Mouse (Mus musculus) embryonic facial prominence, embryonic 12.5 days (tissue): ENCODE data around the gene E130309D02Rik. TPM values are rescaled to one million over a fixed set of nuclear protein-coding genes. Genes with fewer than 3 reads are reported as not detected.
A peak's percentile ranks its signal among the peaks of the same experiment; 100 is the strongest.

Source experiments
- ATAC-seq: fragments of 200-750 bp; cut with Nextera tagmentation; 2 replicates; pipeline ENCODE4 v1.8.0; 2017; ENCODE audit not compliant: insufficient number of reproducible peaks, insufficient read depth, low FRiP score, low TSS enrichment
- H3K27ac ChIP-seq: fragments of 300-500 bp; sonication (generic); 2 replicates; pipeline ENCODE4 v1.5.1; 2016; ENCODE audit warnings: mild to moderate bottlenecking
- H3K27me3 ChIP-seq: fragments of 300-500 bp; sonication (generic); 2 replicates; pipeline ENCODE4 v1.6.1; 2016; ENCODE audit warnings: mild to moderate bottlenecking, moderate library complexity
- H3K36me3 ChIP-seq: fragments of 300-500 bp; sonication (generic); 2 replicates; pipeline ENCODE4 v1.6.1; 2016; ENCODE audit warnings: mild to moderate bottlenecking
- H3K4me1 ChIP-seq: fragments of 300-500 bp; sonication (generic); 2 replicates; pipeline ENCODE4 v1.6.1; 2016
- H3K4me2 ChIP-seq: fragments of 300-500 bp; sonication (generic); replicated peaks from 2 replicates; pipeline ENCODE4 v1.6.1; 2016; ENCODE audit warnings: mild to moderate bottlenecking, moderate library complexity
- H3K4me3 ChIP-seq: fragments of 300-500 bp; sonication (generic); 2 replicates; pipeline ENCODE4 v1.5.1; 2016; ENCODE audit warnings: mild to moderate bottlenecking
- H3K9ac ChIP-seq: fragments of 300-500 bp; sonication (generic); 2 replicates; pipeline ENCODE4 v1.6.1; 2016; ENCODE audit warnings: mild to moderate bottlenecking, moderate library complexity
- H3K9me3 ChIP-seq: fragments of 300-500 bp; sonication (generic); 2 replicates; pipeline ENCODE4 v1.6.1; 2016; ENCODE audit warnings: mild to moderate bottlenecking, moderate library complexity
- WGBS: fragments of 180-500 bp; shearing (Covaris S2); methylation state at CpG from one replicate; pipeline ENCODE4 v1.1.7; 2016; 5-methylcytosine and 5-hydroxymethylcytosine counted together
- polyA plus RNA-seq: library from polyadenylated mRNA; unstranded; fragments of >200 nt; fragmentation: Nextera tagmentation; extraction: Ambion mirVana; gene quantifications from 2 replicates; pipeline ENCODE4 v1.2.1, GENCODE M21; 2016

Gene E130309D02Rik
- polyA plus RNA-seq, 1 experiment from 2014 or later, result 49.5 TPM

DNA sequence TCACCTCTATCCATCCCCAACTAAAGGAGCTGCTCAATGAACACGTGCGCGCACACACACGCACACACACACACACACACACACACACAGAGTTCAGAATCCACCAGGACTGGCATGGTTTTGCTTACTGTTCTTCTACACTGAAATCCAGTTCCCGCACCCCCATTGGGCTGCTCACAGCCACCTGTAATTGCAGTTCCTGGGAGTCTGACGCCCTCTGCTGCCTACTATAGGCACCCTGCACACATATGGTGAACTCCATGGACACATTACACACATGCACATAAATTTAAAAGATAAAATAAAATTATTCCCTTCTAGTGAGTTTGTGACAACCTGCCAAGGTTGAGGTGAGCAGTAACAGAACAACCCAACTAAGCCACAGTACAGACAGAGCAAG lies 30.4 kb downstream of the E130309D02Rik start:
- Histone ChIP-seq H3K27me3 (peaks cover 56% of the 10 kb centered on the region), H3K9me3 (no peaks in the 10 kb centered on the region), H3K9ac (no peak overlapping the region), H3K4me2 (no peak overlapping the region), H3K4me3 (no peak overlapping the region), H3K36me3 (0 out of 2 replicates have a peak, but pooled peaks cover 3% of the 10 kb centered on the region), H3K4me1 (peaks cover 14% of the 10 kb centered on the region), H3K27ac (no peak overlapping the region)
- 45% methylated on average over 6 of the region's 6 CpGs for WGBS
- ATAC-seq, result no peak

DNA sequence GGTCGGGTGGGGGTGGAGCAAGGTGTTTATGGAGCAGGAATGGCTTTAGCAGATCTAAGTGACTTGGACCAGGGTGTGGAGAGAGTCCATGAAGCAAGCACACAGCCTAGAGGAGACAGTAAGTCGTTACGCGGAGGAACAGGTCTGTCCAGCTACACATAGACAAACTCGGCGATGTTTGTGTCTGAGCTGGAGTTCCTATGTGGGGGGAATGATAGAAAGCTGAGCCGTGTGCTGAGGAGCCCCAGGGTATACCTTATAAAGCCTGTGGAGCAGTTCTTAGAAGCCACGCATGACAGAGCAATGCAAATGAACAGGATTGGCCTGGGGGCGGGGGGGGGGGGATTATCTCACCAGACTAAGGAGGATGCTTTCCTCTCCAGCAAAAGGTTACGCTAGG lies 35.9 kb downstream of the E130309D02Rik start:
- H3K9me3 ChIP-seq, result no peaks in the 10 kb centered on the region
- no peak overlapping the region for H3K4me3 ChIP-seq
- no peak overlapping the region for H3K27ac ChIP-seq
- no peaks in the 10 kb centered on the region for H3K36me3 ChIP-seq
- H3K4me2 ChIP-seq, result no peak overlapping the region
- 36% methylated on average over 10 of the region's 10 CpGs for WGBS
- peaks cover 14% of the 10 kb centered on the region; the same call in 1 of the 2 replicates for H3K27me3 ChIP-seq
- H3K4me1 ChIP-seq, result no peaks in the 10 kb centered on the region
- ATAC-seq, result no peak
- H3K9ac ChIP-seq, result no peak overlapping the region

DNA sequence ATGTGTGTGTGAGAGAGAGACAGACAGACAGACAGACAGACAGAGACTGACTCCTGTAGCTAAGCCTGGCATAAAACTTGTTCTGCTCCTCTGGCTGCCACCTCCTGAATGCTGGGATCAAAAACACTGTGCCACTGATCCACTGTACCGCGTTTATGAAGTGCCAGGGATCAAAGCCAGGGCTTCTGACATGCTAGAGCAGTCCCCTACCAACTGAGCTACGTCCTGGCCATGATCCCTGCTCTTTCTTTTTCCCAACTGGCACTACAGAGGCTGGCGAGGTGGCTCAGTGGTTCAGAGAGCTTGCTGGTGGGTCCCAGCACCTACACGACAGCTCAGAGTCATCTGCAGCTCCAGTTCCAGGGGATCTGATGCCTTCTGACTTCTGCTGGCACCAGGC lies 39.4 kb downstream of the E130309D02Rik start:
- Histone ChIP-seq H3K9me3 (no peaks in the 10 kb centered on the region), H3K4me2 (no peak overlapping the region), H3K4me3 (no peak overlapping the region), H3K27me3 (0 out of 2 replicates have a peak, but pooled peaks cover 9% of the 10 kb centered on the region), H3K27ac (no peak overlapping the region), H3K4me1 (peaks cover 5% of the 10 kb centered on the region), H3K36me3 (no peaks in the 10 kb centered on the region), H3K9ac (no peak overlapping the region)
- WGBS, result 43% methylated on average over 5 of the region's 5 CpGs
- ATAC-seq, result no peak

DNA sequence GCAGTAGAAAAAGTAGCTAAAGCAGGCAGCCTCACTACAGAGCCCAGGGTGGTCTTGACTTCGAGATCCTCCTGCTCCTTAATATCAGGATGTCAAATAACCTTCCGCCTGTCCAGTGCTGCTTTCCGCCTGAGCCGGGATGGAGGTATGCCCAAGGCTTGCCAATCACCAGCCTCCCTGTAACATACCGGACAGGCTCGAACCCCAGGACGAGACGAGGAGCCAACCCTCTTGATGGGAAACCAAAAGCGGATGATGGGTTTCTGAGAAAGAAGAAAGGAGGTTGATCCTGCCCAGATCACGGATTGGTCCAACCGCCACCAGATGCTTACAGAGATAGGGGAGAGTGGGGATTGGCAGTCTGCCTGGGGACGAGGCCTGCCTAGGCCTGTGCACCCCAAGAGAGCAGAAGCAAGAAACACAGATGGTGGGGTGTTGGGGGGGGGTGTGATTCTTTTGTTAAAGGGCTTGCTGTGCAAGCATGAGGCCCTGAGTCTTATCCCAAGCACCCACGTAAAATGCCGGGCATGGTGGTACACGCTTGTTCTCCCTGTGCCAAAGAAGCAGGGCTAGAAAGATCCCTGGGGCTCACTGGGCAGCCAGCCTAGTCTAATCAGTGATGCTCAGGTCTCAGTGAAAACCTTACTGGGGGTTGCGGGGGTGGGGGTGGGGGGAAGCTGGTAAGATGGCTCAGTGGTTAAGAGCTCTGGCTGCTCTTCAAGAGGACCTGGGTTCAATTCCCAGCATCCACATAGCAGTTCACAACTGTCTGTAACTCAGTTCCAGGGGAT lies 42.4 kb downstream of the E130309D02Rik start:
- Histone ChIP-seq H3K4me2 (no peak overlapping the region), H3K9ac (no peak overlapping the region), H3K27ac (no peak overlapping the region), H3K9me3 (no peaks in the 10 kb centered on the region), H3K4me3 (no peak overlapping the region), H3K36me3 (no peaks in the 10 kb centered on the region), H3K4me1 (peaks cover 19% of the 10 kb centered on the region), H3K27me3 (0 out of 2 replicates have a peak, but pooled peaks cover 6% of the 10 kb centered on the region)
- ATAC-seq, result no peak
- WGBS, result 91% methylated on average over 16 of the region's 16 CpGs

DNA sequence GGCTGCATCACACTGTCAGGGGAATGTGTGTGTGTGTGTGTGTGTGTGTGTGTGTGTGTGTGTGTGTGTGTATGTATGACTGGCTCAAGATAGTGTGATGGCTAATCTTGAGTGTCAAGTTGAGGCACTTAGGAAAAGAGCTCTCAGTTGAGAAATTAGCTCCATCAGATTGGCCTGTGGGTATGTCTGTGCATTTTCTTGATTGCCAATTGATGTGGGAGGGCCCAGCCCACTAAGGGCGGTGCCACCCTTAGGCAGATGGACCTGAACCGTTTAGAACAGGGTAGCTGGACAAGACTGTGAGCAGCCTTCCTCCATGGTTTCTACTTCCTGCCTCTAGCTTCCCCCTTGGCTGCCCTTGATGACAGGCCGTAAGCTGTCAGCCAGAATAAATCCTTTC lies 43.1 kb downstream of the E130309D02Rik start:
- Histone ChIP-seq H3K36me3 (no peaks in the 10 kb centered on the region), H3K9me3 (no peaks in the 10 kb centered on the region), H3K4me1 (peaks cover 19% of the 10 kb centered on the region), H3K27me3 (no peaks in the 10 kb centered on the region), H3K27ac (no peak overlapping the region), H3K9ac (no peak overlapping the region), H3K4me3 (no peak overlapping the region), H3K4me2 (no peak overlapping the region)
- WGBS, result 76% methylated on average over 3 of the region's 3 CpGs
- ATAC-seq, result no peak

DNA sequence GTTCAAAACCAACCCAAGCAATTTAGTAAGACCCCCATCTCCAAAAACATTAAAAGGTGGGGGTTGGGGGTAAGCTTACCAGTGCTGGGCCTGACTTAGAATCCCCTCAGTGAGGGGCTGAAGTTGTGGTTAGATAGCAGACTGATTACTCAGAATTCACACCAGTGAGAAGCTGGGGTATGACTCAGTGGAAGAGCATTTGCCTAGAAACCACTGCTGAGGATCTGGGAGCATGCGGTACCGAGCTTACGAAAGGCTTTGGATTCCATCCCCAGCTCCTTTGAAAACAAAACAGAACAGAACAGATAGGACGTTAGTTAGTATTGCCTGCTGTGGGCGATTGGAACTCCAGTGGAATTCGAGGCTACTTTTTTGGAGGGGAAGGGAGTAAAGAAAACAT lies 43.5 kb downstream of the E130309D02Rik start:
- ATAC-seq, result no peak
- no peak overlapping the region for H3K27ac ChIP-seq
- no peaks in the 10 kb centered on the region for H3K9me3 ChIP-seq
- H3K4me2 ChIP-seq, result no peak overlapping the region
- H3K4me3 ChIP-seq, result no peak overlapping the region
- 89% methylated on average over 6 of the region's 6 CpGs for WGBS
- H3K9ac ChIP-seq, result no peak overlapping the region
- peaks cover 19% of the 10 kb centered on the region for H3K4me1 ChIP-seq
- H3K36me3 ChIP-seq, result no peaks in the 10 kb centered on the region
- H3K27me3 ChIP-seq, result no peaks in the 10 kb centered on the region

DNA sequence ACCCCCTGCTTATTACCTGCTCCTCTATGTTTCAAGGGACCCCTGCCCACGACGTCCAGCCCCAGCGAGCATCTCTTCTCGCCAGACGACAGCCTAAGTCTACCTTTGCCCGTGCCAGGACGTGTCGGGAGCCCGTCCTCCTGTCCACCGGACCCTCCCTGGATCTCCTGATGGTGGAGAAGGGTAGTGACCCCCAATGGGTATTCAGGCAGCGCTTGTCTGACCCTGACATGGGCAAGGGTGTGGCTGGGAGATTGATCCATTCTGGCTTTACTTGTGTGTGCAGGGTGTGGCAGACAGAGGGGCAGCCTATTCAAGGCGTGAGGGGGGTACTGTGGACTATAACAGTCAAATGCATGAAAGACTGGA lies 45.0 kb downstream of the E130309D02Rik start:
- 0 out of 2 replicates have a peak, but pooled peaks have one; percentile 12 for ATAC-seq
- no peaks in the 10 kb centered on the region for H3K36me3 ChIP-seq
- H3K4me3 ChIP-seq, result peak overlapping the region; percentile 92
- H3K9ac ChIP-seq, result peak overlapping the region; percentile 89
- H3K27me3 ChIP-seq, result no peaks in the 10 kb centered on the region
- no peaks in the 10 kb centered on the region for H3K9me3 ChIP-seq
- H3K4me1 ChIP-seq, result peaks cover 19% of the 10 kb centered on the region
- no peak overlapping the region for H3K27ac ChIP-seq
- H3K4me2 ChIP-seq, result peak overlapping the region; percentile 92
- WGBS, result 4% methylated on average over 12 of the region's 12 CpGs

DNA sequence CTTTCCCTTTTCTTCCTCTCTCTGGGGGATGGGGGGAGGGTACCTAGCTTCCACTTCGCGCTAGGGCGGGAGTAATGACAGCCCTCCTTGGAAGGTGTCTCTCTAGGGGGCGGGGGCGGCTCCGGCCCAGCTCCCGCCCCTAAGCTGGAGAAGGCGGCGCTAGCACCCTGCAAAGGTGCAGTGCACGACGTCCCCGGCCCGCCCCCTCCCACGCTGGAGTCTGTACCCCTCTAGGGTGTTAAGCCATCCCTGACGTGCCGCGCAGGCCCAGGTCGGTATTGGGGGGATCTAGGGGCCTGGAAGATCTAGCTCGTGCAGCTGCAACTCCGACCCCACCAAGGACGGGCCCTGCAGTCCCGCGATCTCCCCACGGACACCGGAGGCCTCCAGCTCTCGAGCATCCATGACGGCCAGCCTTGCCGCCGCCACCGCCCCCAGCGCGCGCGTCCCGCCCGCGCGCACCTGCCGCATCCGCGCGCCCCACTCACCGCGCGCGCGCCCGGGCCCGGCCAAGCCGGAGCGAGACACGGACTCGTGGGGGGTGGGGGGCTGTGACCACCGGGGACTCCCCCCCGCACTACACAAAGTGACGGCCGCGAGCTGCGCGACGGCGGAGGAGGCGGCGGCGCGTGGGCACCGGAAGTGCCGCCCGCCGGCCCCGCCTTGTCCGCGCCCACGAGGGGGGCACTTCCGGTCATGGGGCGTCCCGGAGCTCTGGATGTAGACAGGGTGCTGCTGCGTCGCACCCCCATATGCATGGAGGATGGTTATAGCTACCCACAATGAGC lies 45.6 kb downstream of the E130309D02Rik start, which contains the start of gene Zfp316:
Zfp316 (minus strand) TSS at position 660 of the 788 bp plus-strand sequence.
- H3K4me2 ChIP-seq, result peak within 1 kb of the TSS; percentile 92
- peaks cover 3% of the 10 kb centered on the region for H3K36me3 ChIP-seq
- peak; percentile 77 for ATAC-seq
- H3K4me3 ChIP-seq, result peak within 1 kb of the TSS; percentile 92
- H3K9me3 ChIP-seq, result no peaks in the 10 kb centered on the region
- peak within 1 kb of the TSS; percentile 89 for H3K9ac ChIP-seq
- 1% methylated on average over 63 of the region's 79 CpGs for WGBS
- no peaks in the 10 kb centered on the region for H3K27me3 ChIP-seq
- H3K4me1 ChIP-seq, result peaks cover 19% of the 10 kb centered on the region
- peak within 1 kb of the TSS; percentile 65 for H3K27ac ChIP-seq

DNA sequence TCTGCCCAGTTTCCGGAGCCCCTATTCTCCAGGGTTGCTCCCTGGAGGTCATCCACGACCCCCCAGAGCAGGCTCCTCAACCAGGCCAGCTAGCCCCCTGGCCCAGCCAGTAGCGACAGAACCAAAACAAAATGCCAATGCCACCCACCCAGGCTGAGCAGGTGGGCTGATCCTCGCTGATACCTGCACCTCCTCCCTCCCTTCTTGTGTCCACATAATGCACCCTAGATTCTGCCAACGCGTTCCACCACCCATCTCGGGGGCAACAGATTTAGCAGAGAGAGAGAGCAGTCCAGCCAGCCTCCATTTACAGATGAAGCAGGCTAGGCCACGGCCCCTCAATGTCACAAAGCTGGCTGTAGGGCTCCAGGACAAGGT lies 46.2 kb downstream of the E130309D02Rik start:
- Histone ChIP-seq H3K4me1 (peaks cover 19% of the 10 kb centered on the region), H3K27me3 (no peaks in the 10 kb centered on the region), H3K9ac (peak overlapping the region; percentile 89), H3K36me3 (peaks cover 8% of the 10 kb centered on the region), H3K9me3 (no peaks in the 10 kb centered on the region), H3K4me2 (peak overlapping the region; percentile 92), H3K4me3 (peak overlapping the region; percentile 92), H3K27ac (no peak overlapping the region; the same call in 1 of the 2 replicates)
- WGBS, result 27% methylated on average over 8 of the region's 8 CpGs
- ATAC-seq, result no peak

DNA sequence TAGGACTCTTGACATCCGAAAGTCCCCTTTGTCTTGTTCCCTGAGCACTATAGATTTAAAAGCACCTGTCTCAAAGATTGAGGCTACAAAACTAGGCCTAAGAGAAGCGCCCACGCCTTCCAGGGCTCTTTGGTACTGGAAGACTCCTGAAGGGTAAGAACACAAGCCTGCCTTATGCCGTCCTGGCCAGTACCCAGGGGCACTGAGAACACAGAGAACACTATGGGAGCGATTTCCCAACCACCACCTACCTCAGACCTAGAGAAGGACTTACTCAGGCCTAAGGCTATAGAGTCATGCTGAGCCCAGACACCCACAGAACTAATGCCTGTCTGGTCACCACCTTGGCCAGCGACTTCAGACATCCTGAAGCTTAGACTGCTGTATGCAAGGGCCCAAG lies 48.4 kb downstream of the E130309D02Rik start:
- peaks cover 19% of the 10 kb centered on the region for H3K4me1 ChIP-seq
- H3K4me2 ChIP-seq, result no peak overlapping the region
- H3K4me3 ChIP-seq, result no peak overlapping the region
- H3K36me3 ChIP-seq, result peaks cover 25% of the 10 kb centered on the region
- H3K27ac ChIP-seq, result no peak overlapping the region
- no peaks in the 10 kb centered on the region for H3K27me3 ChIP-seq
- ATAC-seq, result no peak
- no peak overlapping the region for H3K9ac ChIP-seq
- H3K9me3 ChIP-seq, result no peaks in the 10 kb centered on the region
- WGBS, result 82% methylated on average over 6 of the region's 6 CpGs

DNA sequence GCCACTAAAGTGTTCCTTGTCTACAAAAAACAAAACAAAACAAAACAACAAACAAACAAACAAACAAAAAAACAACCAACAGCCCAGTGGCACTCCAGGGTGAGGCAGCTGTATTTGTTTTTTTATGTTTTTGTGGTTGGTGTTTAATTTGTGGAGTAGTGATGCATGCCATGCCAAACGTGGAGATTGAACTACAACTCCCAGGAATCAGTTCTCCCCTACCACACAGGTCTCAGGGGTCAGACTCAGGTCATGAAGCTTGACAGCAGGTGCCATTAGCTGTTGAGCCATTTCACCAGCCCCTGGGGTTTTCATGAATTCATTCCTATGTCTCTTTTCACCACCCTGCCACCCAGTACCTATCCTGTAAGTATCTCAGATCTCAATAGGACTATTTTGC lies 49.8 kb downstream of the E130309D02Rik start:
- no peak overlapping the region for H3K9ac ChIP-seq
- H3K4me2 ChIP-seq, result no peak overlapping the region
- no peaks in the 10 kb centered on the region for H3K27me3 ChIP-seq
- no peak for ATAC-seq
- H3K4me1 ChIP-seq, result peaks cover 10% of the 10 kb centered on the region
- WGBS, result 24% methylated on average over 1 of the region's 1 CpGs
- no peak overlapping the region for H3K27ac ChIP-seq
- H3K36me3 ChIP-seq, result peaks cover 25% of the 10 kb centered on the region
- no peak overlapping the region for H3K4me3 ChIP-seq
- no peaks in the 10 kb centered on the region for H3K9me3 ChIP-seq

DNA sequence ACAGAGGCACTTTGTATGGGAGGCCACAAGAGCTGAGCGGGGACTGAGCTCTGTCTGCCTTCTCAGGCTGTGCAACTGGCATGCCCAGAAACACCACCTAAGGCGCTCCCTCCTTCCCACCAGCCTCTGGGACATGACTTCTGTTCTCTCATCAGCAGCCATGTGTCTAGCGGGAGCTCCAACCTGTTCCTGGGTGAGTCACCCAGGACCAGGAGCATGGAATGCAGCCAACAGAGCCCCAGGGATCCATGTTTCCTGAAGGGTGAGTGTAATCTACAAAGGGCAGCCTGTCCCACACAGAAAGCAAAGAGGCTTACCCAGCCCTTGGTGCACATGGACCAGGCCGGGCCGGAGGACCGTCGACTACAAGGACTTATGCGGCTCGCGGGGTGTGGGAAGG lies 50.5 kb downstream of the E130309D02Rik start:
- H3K27me3 ChIP-seq, result no peaks in the 10 kb centered on the region
- H3K36me3 ChIP-seq, result peaks cover 32% of the 10 kb centered on the region
- peaks cover 6% of the 10 kb centered on the region for H3K4me1 ChIP-seq
- no peaks in the 10 kb centered on the region for H3K9me3 ChIP-seq
- no peak overlapping the region for H3K27ac ChIP-seq
- no peak overlapping the region for H3K4me2 ChIP-seq
- no peak overlapping the region for H3K9ac ChIP-seq
- ATAC-seq, result no peak
- H3K4me3 ChIP-seq, result no peak overlapping the region
- 91% methylated on average over 10 of the region's 10 CpGs for WGBS
